Mouse (Mus musculus) cerebellum, adult 11 months (tissue): ENCODE results near the gene Pan2.

ENCODE experiments used
- DNase-seq: peaks from one replicate; pipeline ENCODE4 v3.0.0; 2022

The Pan2 gene

DNA sequence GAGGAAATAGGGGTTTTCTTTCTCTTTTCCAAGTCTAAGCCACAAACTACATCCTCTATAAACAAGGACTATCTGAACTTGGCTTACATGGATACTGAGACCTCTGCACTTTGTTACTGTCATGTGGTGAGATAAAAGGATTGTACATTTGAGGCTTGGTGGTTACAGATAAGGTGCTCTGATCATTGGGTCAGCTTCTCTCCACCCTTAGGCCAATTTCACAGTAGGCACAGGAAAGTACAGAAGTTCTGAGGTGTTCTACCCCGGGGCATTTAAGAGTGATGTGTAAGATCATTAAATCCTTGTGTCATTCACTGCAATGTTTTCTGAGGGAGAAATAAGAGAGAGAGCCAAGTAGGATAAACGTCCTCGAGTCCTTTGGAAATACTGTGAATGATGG is 33.5 kb downstream of the Pan2 start:
- no peak for DNase-seq

DNA sequence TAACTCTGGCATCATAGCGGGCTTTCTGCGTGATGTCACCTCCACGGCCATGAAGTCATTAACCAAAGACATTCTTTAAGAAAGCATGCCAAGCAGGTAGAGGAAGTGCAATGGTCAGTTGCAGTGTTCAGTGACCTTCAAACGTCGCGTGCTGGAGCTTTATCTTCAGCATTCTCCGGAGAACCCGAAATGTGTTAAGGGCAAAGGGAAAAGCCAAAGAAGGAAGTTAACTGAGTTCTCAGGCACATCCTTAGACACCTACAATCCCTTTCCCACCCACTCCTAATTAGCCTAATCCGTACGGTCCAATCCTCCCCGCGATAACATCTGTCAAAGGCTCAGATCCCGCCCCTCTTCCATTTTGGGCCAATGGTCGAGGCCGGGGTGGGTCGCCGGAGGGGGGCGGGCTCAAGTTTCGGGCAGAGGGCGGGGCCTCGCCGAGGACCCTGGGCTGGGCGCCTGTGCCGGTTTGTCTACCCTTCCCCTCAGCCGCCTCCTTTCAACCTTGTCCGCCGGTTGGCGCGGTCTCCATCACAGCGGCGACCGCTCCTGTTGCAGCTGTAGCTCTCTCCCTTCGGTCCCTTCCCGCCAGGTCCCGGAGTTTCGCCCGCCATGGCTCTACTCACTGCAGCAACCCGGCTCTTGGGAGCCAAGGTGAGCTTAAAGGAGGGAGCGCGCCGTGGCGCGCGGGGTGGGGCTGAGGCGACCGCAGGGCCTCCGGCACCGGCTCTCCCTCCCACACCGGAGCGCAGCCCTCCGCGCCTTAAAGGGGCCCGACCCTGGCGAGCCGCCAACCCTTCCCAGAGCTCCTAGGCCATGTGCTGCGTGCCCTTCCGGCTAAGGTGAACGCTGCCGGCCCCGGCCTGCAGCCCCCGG is 34.4 kb downstream of the Pan2 start, which contains the start of gene Cs:
TSS of gene Cs (plus strand) at position 429 of the 876 bp plus-strand sequence.
- peak; percentile 95 for DNase-seq

DNA sequence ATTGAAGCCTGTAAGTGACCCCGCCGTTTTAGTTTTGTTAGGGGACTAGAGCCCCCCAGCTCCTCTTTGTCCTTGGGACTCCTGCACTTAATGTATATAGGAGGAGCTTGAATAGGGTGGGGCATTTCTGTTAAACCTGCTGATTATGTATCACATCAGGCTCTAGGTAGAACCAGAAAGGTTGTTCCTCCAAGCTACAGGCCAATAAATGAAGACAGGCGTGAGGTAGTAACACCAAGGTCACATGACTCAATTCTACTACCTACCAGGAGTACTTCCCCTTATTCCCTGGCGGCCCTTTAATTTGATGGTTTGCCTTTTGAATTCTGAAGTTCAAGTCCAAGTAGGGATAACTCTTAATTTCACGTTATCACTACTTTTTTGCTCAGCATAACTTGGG is 35.3 kb downstream of the Pan2 start:
- no peak for DNase-seq

DNA sequence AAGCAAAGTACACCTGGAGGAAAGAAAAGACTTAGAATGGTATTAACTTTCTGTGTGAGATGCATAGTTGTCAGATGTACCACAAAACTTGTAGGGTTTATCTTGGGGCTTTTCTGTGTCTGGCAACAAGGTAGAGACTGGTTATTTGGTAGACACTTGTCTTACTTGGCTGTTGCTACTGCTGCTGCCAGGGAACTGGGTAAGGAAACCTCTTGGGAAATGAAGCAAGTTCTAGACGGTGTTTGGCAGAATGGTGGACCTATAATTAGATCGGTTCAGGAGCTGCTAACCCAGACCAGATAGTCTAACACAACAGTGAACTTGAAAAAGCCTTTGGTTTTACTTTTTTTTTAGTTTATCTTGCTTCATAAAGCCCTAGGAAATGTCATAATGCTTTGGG is 35.8 kb downstream of the Pan2 start:
- no peak for DNase-seq

GRCm38 (mm10) chr10:128340257-128340656 is 37.1 kb downstream of the Pan2 start:
- no peak for DNase-seq

- no peak for DNase-seq
Measured at GRCm38 (mm10) chr10:128343436-128343835, 40.3 kb downstream of the Pan2 start.

DNA sequence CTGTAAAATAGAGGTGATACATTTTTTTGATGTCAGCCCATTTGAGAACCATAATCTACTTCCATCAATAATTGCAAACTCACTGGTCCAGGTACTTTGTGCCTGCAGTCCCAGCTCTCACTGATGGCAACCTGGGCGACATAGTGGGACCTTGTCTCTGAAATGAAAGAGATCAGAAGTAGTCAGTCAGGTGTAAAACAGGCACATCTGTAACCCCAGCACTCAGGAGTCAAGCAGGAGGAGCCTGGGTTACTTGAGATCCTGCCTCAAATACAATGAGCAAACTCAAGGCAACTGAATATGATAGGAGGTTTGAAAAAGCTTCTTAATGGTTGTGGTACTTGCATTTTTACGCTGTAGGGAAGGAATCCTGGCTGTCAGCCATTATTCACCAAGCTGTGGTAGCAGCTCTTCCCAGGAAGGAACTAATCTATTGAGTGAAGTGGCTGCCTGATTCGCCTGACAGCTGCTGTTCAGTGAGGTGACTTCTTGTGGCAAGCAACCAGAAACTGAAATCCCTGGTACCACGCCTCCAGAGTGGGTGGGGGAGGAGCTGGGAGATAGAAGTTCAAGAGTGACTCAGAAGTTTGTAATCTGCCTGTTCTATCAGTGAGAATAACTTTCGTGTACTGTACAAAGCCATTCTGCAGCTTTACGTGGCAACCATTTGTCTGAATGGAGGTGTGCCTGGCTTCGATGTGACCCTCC is 41.6 kb downstream of the Pan2 start:
- DNase-seq, result no peak

DNA sequence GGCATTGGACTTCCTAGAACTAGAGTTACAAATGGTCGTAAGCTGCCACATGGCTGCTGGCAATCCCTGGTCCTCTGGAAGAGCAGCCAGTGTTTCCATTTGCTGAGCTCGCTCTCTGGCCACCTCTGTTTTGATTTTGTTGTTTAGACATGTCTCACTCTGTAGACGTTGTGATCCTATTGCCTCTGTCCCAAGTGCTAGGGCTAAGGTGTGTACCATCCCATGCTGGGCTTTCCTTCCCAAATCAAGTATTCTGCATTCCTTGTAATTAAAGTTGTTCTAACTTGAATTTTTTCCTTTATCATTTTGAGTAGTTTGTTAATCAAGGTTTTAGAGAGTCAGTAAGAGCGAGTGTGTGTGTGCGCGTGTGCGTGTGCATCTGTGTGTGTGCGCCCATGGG is 44.4 kb downstream of the Pan2 start:
- no peak for DNase-seq

GRCm38 (mm10) chr10:128358796-128359195 is 55.7 kb downstream of the Pan2 start:
- DNase-seq, result no peak

DNA sequence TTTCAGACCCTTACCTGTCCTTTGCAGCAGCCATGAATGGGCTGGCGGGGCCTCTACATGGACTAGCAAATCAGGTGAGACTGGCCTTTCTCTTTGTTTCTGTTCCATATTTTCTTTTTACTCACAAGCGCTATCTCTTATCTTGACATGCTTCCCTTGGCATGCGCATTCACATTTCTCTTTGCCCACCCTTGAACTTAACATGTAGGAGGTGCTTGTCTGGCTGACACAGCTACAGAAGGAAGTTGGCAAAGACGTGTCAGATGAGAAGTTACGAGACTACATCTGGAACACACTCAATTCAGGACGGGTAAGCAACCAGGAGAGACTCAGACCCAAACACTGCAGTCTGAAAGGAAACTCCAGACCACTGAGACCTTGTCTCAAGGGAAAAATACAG is 56.1 kb downstream of the Pan2 start:
- no peak for DNase-seq

GRCm38 (mm10) chr10:128361836-128362235 is 58.7 kb downstream of the Pan2 start:
- DNase-seq, result no peak

DNA sequence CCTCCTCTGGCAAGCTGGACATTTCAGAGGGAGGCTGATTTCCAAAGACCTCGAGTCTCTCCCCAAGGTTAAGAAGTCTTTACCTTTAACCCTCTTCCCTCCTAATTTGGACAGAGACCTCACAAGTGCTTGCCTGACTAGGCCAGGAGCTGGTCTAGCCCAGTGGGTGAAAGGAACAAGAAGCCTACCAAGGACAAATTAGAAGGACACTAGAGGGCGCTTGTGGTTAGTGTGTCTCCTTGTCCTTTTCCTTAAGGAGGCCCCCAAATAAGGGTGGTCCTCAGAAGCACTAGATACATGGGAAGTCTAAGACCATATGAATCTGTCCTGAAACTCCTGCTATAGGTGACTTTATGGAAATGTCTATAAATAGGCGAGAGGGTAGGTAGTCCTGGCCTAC is 59.4 kb downstream of the Pan2 start:
- DNase-seq, result no peak

GRCm38 (mm10) chr10:128367899-128368401 is 64.8 kb downstream of the Pan2 start:
- no peak for DNase-seq

DNA sequence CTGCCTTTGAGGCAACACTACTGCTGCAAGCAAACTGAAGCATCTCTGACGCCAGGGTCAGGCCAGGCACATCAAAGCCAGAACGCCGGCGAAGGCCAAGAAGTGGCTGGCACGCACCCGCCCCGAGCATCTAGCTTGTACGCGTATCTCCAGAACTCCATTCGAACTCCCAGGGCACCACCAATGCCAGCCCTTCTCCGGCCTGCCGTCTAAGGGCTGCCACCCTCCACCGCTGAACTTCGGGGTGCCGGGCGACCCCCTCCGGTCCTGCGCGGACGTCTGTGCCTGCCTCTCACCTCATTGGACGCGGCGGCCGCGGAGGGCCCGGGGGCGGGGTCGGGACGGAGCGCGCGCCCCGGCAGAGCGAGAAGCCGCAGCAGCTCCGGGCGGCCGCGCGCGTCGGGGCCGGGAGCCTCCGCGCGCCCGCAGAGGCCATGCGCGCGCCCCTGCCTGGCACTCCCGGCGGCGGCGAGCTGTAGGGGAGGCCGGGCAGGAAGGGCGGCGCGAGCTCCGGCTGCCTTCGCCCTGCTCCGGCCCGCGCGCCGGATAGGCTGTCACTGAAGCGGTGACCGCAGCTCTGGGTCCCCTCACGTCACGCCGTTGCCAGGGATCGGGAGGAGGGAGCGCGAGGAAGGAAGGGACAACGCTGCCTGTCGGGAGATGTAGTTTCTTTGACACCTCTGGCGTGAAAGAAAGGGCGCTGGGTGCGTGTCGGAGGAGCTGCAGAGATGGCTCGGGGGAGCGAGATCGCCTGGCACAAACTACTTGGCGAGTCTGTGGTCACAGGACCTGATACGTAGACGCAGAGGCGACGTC is 65.5 kb downstream of the Pan2 start, which contains the start of gene Coq10a:
TSS of gene Coq10a (minus strand) at position 596 of the 816 bp plus-strand sequence.
- DNase-seq, result peak; percentile 92

DNA sequence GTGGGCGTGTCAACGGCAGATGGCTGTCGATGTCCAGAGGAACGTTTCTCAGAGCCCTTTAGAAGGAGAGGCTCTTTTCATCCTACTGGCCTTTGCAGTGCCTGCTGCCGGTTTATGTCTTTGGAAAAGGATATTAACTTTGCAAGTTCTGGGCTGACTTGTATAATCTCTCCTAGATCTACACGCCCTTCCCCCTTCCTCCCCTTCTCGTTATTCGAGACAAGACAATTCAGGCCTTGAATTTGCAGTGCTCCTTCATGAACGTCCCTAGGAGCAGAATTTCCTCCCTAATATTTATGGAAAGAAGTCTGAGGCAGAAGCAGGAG is 66.0 kb downstream of the Pan2 start:
- DNase-seq, result no peak

DNA sequence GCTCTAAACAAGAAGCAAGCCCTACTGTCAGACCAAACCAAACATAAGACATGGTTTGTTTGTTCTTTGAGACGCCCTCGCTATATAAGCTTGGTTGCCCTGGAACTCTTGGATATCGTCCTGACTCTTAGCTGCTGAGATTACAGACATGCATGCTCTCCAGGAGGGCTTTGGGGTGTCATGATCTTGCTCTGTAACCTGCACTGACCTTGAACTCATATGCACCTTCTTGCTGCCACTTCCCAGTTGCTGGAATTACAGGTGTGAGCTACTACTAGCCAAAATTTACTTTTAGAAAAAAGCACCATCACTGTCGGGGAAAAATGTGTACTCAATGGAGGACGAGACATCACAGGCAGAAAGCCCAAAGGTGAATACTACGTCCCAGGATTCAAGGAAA is 66.5 kb downstream of the Pan2 start:
- no peak for DNase-seq

DNA sequence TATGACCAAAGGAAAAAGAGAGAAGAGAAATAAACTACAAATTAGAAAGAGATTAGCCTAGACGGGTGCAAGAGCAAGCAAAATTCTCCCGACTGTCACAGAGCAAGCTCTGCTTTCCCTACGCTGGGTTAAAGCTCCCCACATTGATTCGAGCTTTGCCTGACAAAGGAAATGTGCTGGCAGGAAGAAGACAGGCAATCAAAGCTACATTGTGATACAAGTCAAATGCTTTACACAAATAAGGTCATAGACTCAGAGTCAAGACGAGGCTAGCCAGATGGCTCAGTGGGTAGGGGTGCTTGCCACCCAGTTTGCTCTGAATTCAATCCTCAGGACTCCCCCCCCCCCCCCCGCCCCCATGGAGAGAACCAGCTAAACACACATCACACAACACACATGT is 66.9 kb downstream of the Pan2 start:
- DNase-seq, result no peak

GRCm38 (mm10) chr10:128370601-128371000 is 67.5 kb downstream of the Pan2 start:
- DNase-seq, result no peak
